Comparison of ENCODE assay signal across 12 mouse cellular contexts in genomic region chr15:62934522-62935189, GRCm38 (mm10).
DNase-seq lines count a peak whose midpoint lies in the region; ATAC-seq and TF ChIP-seq lines count a peak whose summit lies in the region.
"Had no signal": no experiment of that assay in that cellular context is flagged by ENCODE, and none has a peak within 500 bp of the region (broad histone marks: within the 10 kb centered on the region; RNA-seq: fewer than 3 reads in every experiment).

No protein-coding gene starts in this region.

- H3K4me2 ChIP-seq in heart, postnatal 0 days (ENCODE audit: low read depth, low read length) = no peak overlapping the region
- H3K4me2 ChIP-seq: midbrain, embryonic 15.5 days had no signal

- no peak overlapping the region for H3K4me3 ChIP-seq in heart, postnatal 0 days (ENCODE audit: low read depth, low read length)
- H3K4me3 ChIP-seq: midbrain, embryonic 15.5 days had no signal

- H3K9me3 ChIP-seq in heart, postnatal 0 days (replicated peaks; ENCODE audit: control insufficient read depth, low read length) = no peaks in the 10 kb centered on the region
- H3K9me3 ChIP-seq: midbrain, embryonic 15.5 days had no signal

- TF ChIP-seq CTCF in heart, postnatal 0 days (IDR thresholded peaks at IDR 0.05; ENCODE audit: low read depth) = no peak

- ATAC-seq in heart, postnatal 0 days (ENCODE audit: insufficient read depth, low read depth) = peak; percentile 66
- ATAC-seq: midbrain, embryonic 15.5 days had no signal

- peak overlapping the region; percentile 30; the same call in 1 of the 2 replicates for H3K27ac ChIP-seq in heart, postnatal 0 days (ENCODE audit: low read depth)
- H3K27ac ChIP-seq: midbrain, embryonic 15.5 days had no signal

- no peak for TF ChIP-seq EP300 in heart, postnatal 0 days (IDR thresholded peaks at IDR 0.05; ENCODE audit: low read depth)

- H3K36me3 ChIP-seq in heart, postnatal 0 days (replicated peaks; ENCODE audit: control insufficient read depth, insufficient read depth, low read length) = no peaks in the 10 kb centered on the region
- H3K36me3 ChIP-seq: midbrain, embryonic 15.5 days had no signal

- 0 out of 2 replicates have a peak, but pooled peaks cover 10% of the 10 kb centered on the region for H3K4me1 ChIP-seq in heart, postnatal 0 days (ENCODE audit: control insufficient read depth, insufficient read depth)
- H3K4me1 ChIP-seq: midbrain, embryonic 15.5 days had no signal

- no peaks in the 10 kb centered on the region for H3K27me3 ChIP-seq in heart, postnatal 0 days (ENCODE audit: control insufficient read depth, insufficient read depth, low read length)
- H3K27me3 ChIP-seq: midbrain, embryonic 15.5 days had no signal

- H3K9ac ChIP-seq in heart, postnatal 0 days (replicated peaks; ENCODE audit: low read depth, low read length) = no peak overlapping the region
- H3K9ac ChIP-seq: midbrain, embryonic 15.5 days had no signal

- DNase-seq in kidney, adult 9 months = peak; percentile 6
- no peak for DNase-seq in kidney, adult 11 months
- DNase-seq in adipocyte (ENCODE audit: low spot score) = peak; percentile 65
- DNase-seq in heart, postnatal 0 days (ENCODE audit: low spot score) = peak; percentile 78
- DNase-seq in lung, postnatal 14 days = peak; percentile 27
- no peak for DNase-seq in right cerebral cortex, postnatal 10 days (ENCODE audit: low spot score in 2 of 2)
- no peak for DNase-seq in ovary, adult 18-20 months (ENCODE audit: low spot score)
- DNase-seq: cerebellum, adult 8-10 months; gastrocnemius, postnatal 10 days; right cerebral cortex, adult 18-20 months; thymus, postnatal 25 days had no signal

Comparison
In these comparisons a context has a peak if more than half of its experiments do, and no peak if none do; other contexts are left out.
1. DNase-seq: peak in kidney, adult 9 months (single experiment), adipocyte (single experiment), heart, postnatal 0 days (single experiment) and lung, postnatal 14 days (single experiment); none in kidney, adult 11 months (single experiment), right cerebral cortex, postnatal 10 days (0 of 2) and ovary, adult 18-20 months (single experiment).